Mouse (Mus musculus) forebrain, embryonic 16.5 days (tissue): ENCODE measurements around the gene Nf1. TPM values are rescaled to one million over a fixed set of nuclear protein-coding genes. Genes with fewer than 3 reads are reported as not detected.
A peak's percentile ranks its signal among the peaks of the same experiment; 100 is the strongest.

ENCODE experiments used
- ATAC-seq: fragments of 200-750 bp; cut with Nextera tagmentation; 2 replicates; pipeline ENCODE4 v1.8.0; 2017; ENCODE audit warnings: mild to moderate bottlenecking, moderate library complexity
- H3K27ac ChIP-seq: fragments of 300-500 bp; sonication (generic); 2 replicates; pipeline ENCODE4 v1.5.1; 2014; ENCODE audit warnings: low read length, control low read depth
- H3K27me3 ChIP-seq: fragments of 300-500 bp; sonication (generic); replicated peaks from 2 replicates; pipeline ENCODE4 v1.6.1; 2014; ENCODE audit warnings: low read length; ENCODE audit not compliant: control insufficient read depth, insufficient read depth
- H3K36me3 ChIP-seq: fragments of 300-500 bp; sonication (generic); 2 replicates; pipeline ENCODE4 v1.6.1; 2014; ENCODE audit not compliant: control insufficient read depth, insufficient read depth
- H3K4me1 ChIP-seq: fragments of 300-500 bp; sonication (generic); replicated peaks from 2 replicates; pipeline ENCODE4 v1.6.1; 2014; ENCODE audit warnings: low read length; ENCODE audit not compliant: control insufficient read depth, insufficient read depth
- H3K4me2 ChIP-seq: fragments of 300-500 bp; sonication (generic); 2 replicates; pipeline ENCODE4 v1.6.1; 2014; ENCODE audit warnings: mild to moderate bottlenecking, low read length, control low read depth
- H3K4me3 ChIP-seq: fragments of 300-500 bp; sonication (generic); replicated peaks from 2 replicates; pipeline ENCODE4 v1.5.1; 2014; ENCODE audit warnings: mild to moderate bottlenecking, low read length, control low read depth
- H3K9ac ChIP-seq: fragments of 300-500 bp; sonication (generic); replicated peaks from 2 replicates; pipeline ENCODE4 v1.6.1; 2014; ENCODE audit warnings: low read depth, low read length, control low read depth
- H3K9me3 ChIP-seq: fragments of 300-500 bp; sonication (generic); 2 replicates; pipeline ENCODE4 v1.6.1; 2016; ENCODE audit warnings: low read length; ENCODE audit not compliant: control insufficient read depth
- WGBS: fragments of 180-500 bp; shearing (Covaris S2); extraction: QIAGEN DNeasy Blood & Tissue Kit; methylation state at CpG from one replicate; pipeline ENCODE4 v1.1.7; 2014; 5-methylcytosine and 5-hydroxymethylcytosine counted together
- polyA plus RNA-seq: library from polyadenylated mRNA; unstranded; fragments of >200 nt; fragmentation: Nextera tagmentation; extraction: Ambion mirVana; gene quantifications from 2 replicates; pipeline ENCODE4 v1.2.1, GENCODE M21; 2015

Nf1 gene
- polyA plus RNA-seq, 1 experiment from 2014 or later: 6.4 TPM

GRCm38 (mm10) chr11:79610454-79610853 lies 271.0 kb downstream of the Nf1 start:
- Histone ChIP-seq H3K27ac (no peak overlapping the region), H3K4me1 (peaks cover 22% of the 10 kb centered on the region), H3K4me3 (no peak overlapping the region), H3K27me3 (no peaks in the 10 kb centered on the region), H3K36me3 (no peaks in the 10 kb centered on the region), H3K9me3 (no peaks in the 10 kb centered on the region), H3K4me2 (no peak overlapping the region), H3K9ac (no peak overlapping the region)
- no peak for ATAC-seq
- 43% methylated on average over 2 of the region's 2 CpGs for WGBS

- Histone ChIP-seq H3K4me1 (peaks cover 22% of the 10 kb centered on the region), H3K27me3 (no peaks in the 10 kb centered on the region), H3K27ac (no peak overlapping the region), H3K9ac (no peak overlapping the region), H3K9me3 (no peaks in the 10 kb centered on the region), H3K4me3 (no peak overlapping the region), H3K36me3 (no peaks in the 10 kb centered on the region), H3K4me2 (no peak overlapping the region)
- WGBS: 11% methylated on average over 13 of the region's 13 CpGs
- peak; percentile 55 for ATAC-seq
These were observed 271.6 kb downstream of the Nf1 start for GRCm38 (mm10) chr11:79611011-79611666.

- WGBS: 25% methylated on average over 1 of the region's 1 CpGs
These were observed 272.6 kb downstream of the Nf1 start for GRCm38 (mm10) chr11:79612046-79612600.

GRCm38 (mm10) chr11:79613084-79613483 lies 273.6 kb downstream of the Nf1 start:
- H3K36me3 ChIP-seq: no peaks in the 10 kb centered on the region
- peaks cover 22% of the 10 kb centered on the region for H3K4me1 ChIP-seq
- H3K4me2 ChIP-seq: no peak overlapping the region
- 17% methylated on average over 3 of the region's 3 CpGs for WGBS
- no peak overlapping the region for H3K4me3 ChIP-seq
- no peak for ATAC-seq
- no peaks in the 10 kb centered on the region for H3K27me3 ChIP-seq
- no peaks in the 10 kb centered on the region for H3K9me3 ChIP-seq
- H3K27ac ChIP-seq: no peak overlapping the region
- no peak overlapping the region; the same call in 1 of the 2 replicates for H3K9ac ChIP-seq

More at GRCm38 (mm10) chr11:79612046-79612600, 272.6 kb downstream of the Nf1 start:
- Histone ChIP-seq H3K4me1 (peaks cover 22% of the 10 kb centered on the region), H3K9me3 (no peaks in the 10 kb centered on the region), H3K27me3 (no peaks in the 10 kb centered on the region), H3K4me3 (no peak overlapping the region), H3K4me2 (no peak overlapping the region), H3K9ac (no peak overlapping the region), H3K36me3 (no peaks in the 10 kb centered on the region), H3K27ac (no peak overlapping the region)
- ATAC-seq: no peak

- WGBS: 66% methylated on average over 4 of the region's 4 CpGs
- no peak for ATAC-seq
These were observed 274.2 kb downstream of the Nf1 start for GRCm38 (mm10) chr11:79613711-79614110.

GRCm38 (mm10) chr11:79614880-79615279 lies 275.4 kb downstream of the Nf1 start:
- ATAC-seq: no peak
- H3K4me2 ChIP-seq: no peak overlapping the region
- no peak overlapping the region for H3K27ac ChIP-seq
- WGBS: 89% methylated on average over 3 of the region's 3 CpGs
- H3K4me1 ChIP-seq: peaks cover 22% of the 10 kb centered on the region
- H3K9me3 ChIP-seq: no peaks in the 10 kb centered on the region
- no peaks in the 10 kb centered on the region for H3K36me3 ChIP-seq
- no peaks in the 10 kb centered on the region for H3K27me3 ChIP-seq
- H3K4me3 ChIP-seq: no peak overlapping the region
- H3K9ac ChIP-seq: no peak overlapping the region

More at GRCm38 (mm10) chr11:79613711-79614110, 274.2 kb downstream of the Nf1 start:
- Histone ChIP-seq H3K4me3 (no peak overlapping the region), H3K36me3 (no peaks in the 10 kb centered on the region), H3K9me3 (no peaks in the 10 kb centered on the region), H3K4me2 (no peak overlapping the region), H3K9ac (no peak overlapping the region), H3K27me3 (no peaks in the 10 kb centered on the region), H3K4me1 (peaks cover 22% of the 10 kb centered on the region), H3K27ac (no peak overlapping the region)

GRCm38 (mm10) chr11:79615871-79616270 lies 276.4 kb downstream of the Nf1 start:
- Histone ChIP-seq H3K4me2 (no peak overlapping the region), H3K9me3 (no peaks in the 10 kb centered on the region), H3K9ac (no peak overlapping the region), H3K4me1 (peaks cover 17% of the 10 kb centered on the region), H3K4me3 (no peak overlapping the region), H3K36me3 (no peaks in the 10 kb centered on the region), H3K27ac (no peak overlapping the region), H3K27me3 (no peaks in the 10 kb centered on the region)
- ATAC-seq: no peak
- 60% methylated on average over 5 of the region's 5 CpGs for WGBS

GRCm38 (mm10) chr11:79617991-79618390 lies 278.5 kb downstream of the Nf1 start:
- no peak overlapping the region for H3K9ac ChIP-seq
- ATAC-seq: no peak
- H3K36me3 ChIP-seq: peaks cover 3% of the 10 kb centered on the region; the same call in 1 of the 2 replicates
- 82% methylated on average over 8 of the region's 8 CpGs for WGBS
- no peak overlapping the region for H3K27ac ChIP-seq
- H3K4me2 ChIP-seq: no peak overlapping the region
- H3K4me1 ChIP-seq: peaks cover 2% of the 10 kb centered on the region; the same call in 1 of the 2 replicates
- no peak overlapping the region for H3K4me3 ChIP-seq
- no peaks in the 10 kb centered on the region for H3K27me3 ChIP-seq
- H3K9me3 ChIP-seq: no peaks in the 10 kb centered on the region

GRCm38 (mm10) chr11:79623029-79623428 lies 283.5 kb downstream of the Nf1 start:
- Histone ChIP-seq H3K27ac (no peak overlapping the region), H3K9me3 (no peaks in the 10 kb centered on the region), H3K4me1 (no peaks in the 10 kb centered on the region), H3K4me3 (no peak overlapping the region), H3K36me3 (peaks cover 3% of the 10 kb centered on the region; the same call in 1 of the 2 replicates), H3K27me3 (no peaks in the 10 kb centered on the region), H3K4me2 (no peak overlapping the region), H3K9ac (no peak overlapping the region)
- no peak for ATAC-seq
- WGBS: 88% methylated on average over 5 of the region's 5 CpGs
